Mouse (Mus musculus): Measurements from ENCODE around the gene G430095P16Rik. TPM values are rescaled to one million over a fixed set of nuclear protein-coding genes. Genes with fewer than 3 reads are reported as not detected.

G430095P16Rik gene
- total and polyA plus RNA-seq, 2 experiments from 2014 or later: 1.0 to 3.0 TPM

- H3K27me3 ChIP-seq (ENCODE audit: control insufficient read depth, insufficient read depth, low read length): peaks cover 36% of the 10 kb centered on the region
- H3K4me1 ChIP-seq (ENCODE audit: control insufficient read depth, insufficient read depth): 0 out of 2 replicates have a peak, but pooled peaks cover 3% of the 10 kb centered on the region
- H3K9ac ChIP-seq (replicated peaks; ENCODE audit: low read depth, low read length): no peak overlapping the region
- H3K4me3 ChIP-seq (ENCODE audit: low read depth, low read length): no peak overlapping the region
- ATAC-seq (ENCODE audit: insufficient read depth, low read depth) (no peak), DNase-seq (ENCODE audit: low spot score) (no peak)
- H3K9me3 ChIP-seq (replicated peaks; ENCODE audit: control insufficient read depth, low read length): no peaks in the 10 kb centered on the region
- 65% methylated on average over 5 of the region's 5 CpGs for WGBS
- H3K4me2 ChIP-seq (ENCODE audit: low read depth, low read length): peak overlapping the region; percentile 10; the same call in 1 of the 2 replicates
- peak overlapping the region; percentile 81 for H3K27ac ChIP-seq (ENCODE audit: low read depth)
- H3K36me3 ChIP-seq (replicated peaks; ENCODE audit: control insufficient read depth, insufficient read depth, low read length): peaks cover 21% of the 10 kb centered on the region
- no peak for TF ChIP-seq EP300 (IDR thresholded peaks at IDR 0.05; ENCODE audit: low read depth)
- TF ChIP-seq CTCF (IDR thresholded peaks at IDR 0.05; ENCODE audit: low read depth): no peak
These were observed 22.3 kb upstream of the G430095P16Rik start for GRCm38 (mm10) chr8:84700526-84700925.

DNA sequence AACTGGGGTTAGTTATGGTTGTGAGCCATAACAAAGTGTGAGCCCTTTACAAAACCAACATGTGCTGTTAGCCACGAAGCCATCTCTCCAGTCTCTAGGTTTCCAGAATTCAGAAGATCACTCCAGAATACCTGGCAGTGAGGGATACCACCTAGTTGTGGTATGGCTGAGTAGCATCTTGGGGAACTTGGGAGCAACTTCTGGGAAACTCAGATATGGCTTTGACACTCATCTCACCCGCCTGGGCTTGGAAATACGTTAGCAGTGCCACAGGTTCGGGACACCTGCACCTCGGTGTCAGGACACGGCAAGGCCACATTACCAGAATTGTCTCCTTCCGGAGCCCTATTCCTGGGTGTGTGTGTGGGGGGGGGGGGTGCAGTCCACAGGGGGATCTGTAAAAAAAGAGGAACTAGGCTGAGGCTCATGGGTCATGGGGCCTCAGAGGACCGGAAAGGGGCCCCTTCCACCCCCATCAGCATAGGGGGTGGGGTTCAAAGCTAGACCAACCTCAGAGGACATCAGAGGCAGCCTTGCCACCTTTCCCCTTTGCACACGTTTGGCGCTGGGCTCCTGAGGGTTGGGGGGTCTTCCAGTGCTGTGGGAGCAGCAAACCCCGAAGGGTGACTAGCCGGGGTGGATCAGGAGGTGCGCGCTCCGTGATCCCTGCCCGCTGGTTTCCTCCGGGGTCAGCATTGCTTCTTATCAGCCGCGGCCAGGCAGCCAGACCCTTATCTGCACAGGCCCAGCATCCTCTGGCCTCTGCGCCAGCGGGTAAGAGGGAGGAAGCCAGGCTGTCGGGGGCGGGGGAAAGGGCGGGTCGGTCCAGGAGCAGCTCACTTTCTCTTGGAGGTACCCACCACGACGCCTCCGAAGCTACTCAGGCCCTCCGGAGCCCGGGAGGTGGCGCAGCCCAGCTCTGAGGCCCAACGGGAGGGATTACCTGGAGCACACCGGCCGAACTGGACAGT lies 21.6 kb upstream of the G430095P16Rik start, which contains the start of gene Lyl1:
Gene Lyl1, plus strand, starts transcription at position 517 of the 971 bp plus-strand sequence.
- Histone ChIP-seq H3K4me1 (ENCODE audit: control insufficient read depth, insufficient read depth) (0 out of 2 replicates have a peak, but pooled peaks cover 3% of the 10 kb centered on the region), H3K9ac (replicated peaks; ENCODE audit: low read depth, low read length) (peak within 1 kb of the TSS; percentile 24), H3K4me2 (ENCODE audit: low read depth, low read length) (peak within 1 kb of the TSS; percentile 59), H3K27me3 (ENCODE audit: control insufficient read depth, insufficient read depth, low read length) (peaks cover 40% of the 10 kb centered on the region), H3K9me3 (replicated peaks; ENCODE audit: control insufficient read depth, low read length) (no peaks in the 10 kb centered on the region), H3K36me3 (replicated peaks; ENCODE audit: control insufficient read depth, insufficient read depth, low read length) (peaks cover 19% of the 10 kb centered on the region), H3K27ac (ENCODE audit: low read depth) (peak within 1 kb of the TSS; percentile 81), H3K4me3 (ENCODE audit: low read depth, low read length) (peak within 1 kb of the TSS; percentile 44)
- TF ChIP-seq CTCF (IDR thresholded peaks at IDR 0.05; ENCODE audit: low read depth): no peak; the same call in 1 of the 2 replicates
- peak; percentile 98 for TF ChIP-seq EP300 (IDR thresholded peaks at IDR 0.05; ENCODE audit: low read depth)
- WGBS: 6% methylated on average over 34 of the region's 34 CpGs
- DNase-seq (ENCODE audit: low spot score) (peak; percentile 59), ATAC-seq (ENCODE audit: insufficient read depth, low read depth) (peak; percentile 57)

DNA sequence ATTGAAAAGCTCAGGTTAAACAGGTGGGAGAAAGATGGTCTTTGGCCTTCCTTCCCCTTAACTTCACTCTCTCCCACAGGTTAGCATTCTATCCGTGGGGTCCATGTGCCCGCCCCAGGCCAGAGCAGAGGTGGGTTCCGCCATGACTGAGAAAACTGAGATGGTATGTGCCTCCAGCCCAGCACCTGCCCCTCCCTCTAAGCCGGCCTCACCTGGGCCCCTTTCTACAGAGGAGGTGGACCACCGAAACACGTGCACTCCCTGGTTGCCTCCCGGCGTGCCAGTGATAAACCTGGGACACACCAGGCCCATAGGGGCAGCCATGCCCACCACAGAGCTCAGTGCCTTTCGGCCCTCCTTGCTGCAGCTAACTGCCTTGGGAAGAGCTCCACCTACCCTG lies 20.2 kb upstream of the G430095P16Rik start:
- ATAC-seq (ENCODE audit: insufficient read depth, low read depth) (no peak), DNase-seq (ENCODE audit: low spot score) (no peak)
- Histone ChIP-seq H3K4me1 (ENCODE audit: control insufficient read depth, insufficient read depth) (0 out of 2 replicates have a peak, but pooled peaks cover 3% of the 10 kb centered on the region), H3K9me3 (replicated peaks; ENCODE audit: control insufficient read depth, low read length) (no peaks in the 10 kb centered on the region), H3K9ac (replicated peaks; ENCODE audit: low read depth, low read length) (peak overlapping the region; percentile 24), H3K27ac (ENCODE audit: low read depth) (peak overlapping the region; percentile 81), H3K4me2 (ENCODE audit: low read depth, low read length) (peak overlapping the region; percentile 59), H3K4me3 (ENCODE audit: low read depth, low read length) (peak overlapping the region; percentile 44), H3K36me3 (replicated peaks; ENCODE audit: control insufficient read depth, insufficient read depth, low read length) (peaks cover 10% of the 10 kb centered on the region), H3K27me3 (ENCODE audit: control insufficient read depth, insufficient read depth, low read length) (peaks cover 53% of the 10 kb centered on the region)
- WGBS: 73% methylated on average over 9 of the region's 9 CpGs
- TF ChIP-seq CTCF (IDR thresholded peaks at IDR 0.05; ENCODE audit: low read depth): no peak
- TF ChIP-seq EP300 (IDR thresholded peaks at IDR 0.05; ENCODE audit: low read depth): no peak

GRCm38 (mm10) chr8:84702963-84703465 lies 19.8 kb upstream of the G430095P16Rik start:
- H3K9me3 ChIP-seq (replicated peaks; ENCODE audit: control insufficient read depth, low read length): no peaks in the 10 kb centered on the region
- peak overlapping the region; percentile 8; the same call in 1 of the 2 replicates for H3K27ac ChIP-seq (ENCODE audit: low read depth)
- H3K4me3 ChIP-seq (ENCODE audit: low read depth, low read length): peak overlapping the region; percentile 44
- H3K9ac ChIP-seq (replicated peaks; ENCODE audit: low read depth, low read length): no peak overlapping the region; the same call in 1 of the 2 replicates
- 69% methylated on average over 6 of the region's 6 CpGs for WGBS
- H3K36me3 ChIP-seq (replicated peaks; ENCODE audit: control insufficient read depth, insufficient read depth, low read length): peaks cover 5% of the 10 kb centered on the region; the same call in 1 of the 2 replicates
- no peak for DNase-seq (ENCODE audit: low spot score)
- no peak for TF ChIP-seq EP300 (IDR thresholded peaks at IDR 0.05; ENCODE audit: low read depth)
- no peak for TF ChIP-seq CTCF (IDR thresholded peaks at IDR 0.05; ENCODE audit: low read depth)
- no peak for ATAC-seq (ENCODE audit: insufficient read depth, low read depth)
- peak overlapping the region; percentile 59 for H3K4me2 ChIP-seq (ENCODE audit: low read depth, low read length)
- H3K4me1 ChIP-seq (ENCODE audit: control insufficient read depth, insufficient read depth): 0 out of 2 replicates have a peak, but pooled peaks cover 3% of the 10 kb centered on the region
- H3K27me3 ChIP-seq (ENCODE audit: control insufficient read depth, insufficient read depth, low read length): peaks cover 58% of the 10 kb centered on the region

GRCm38 (mm10) chr8:84703466-84704249 lies 19.1 kb upstream of the G430095P16Rik start:
- TF ChIP-seq CTCF (IDR thresholded peaks at IDR 0.05; ENCODE audit: low read depth) (no peak), EP300 (IDR thresholded peaks at IDR 0.05; ENCODE audit: low read depth) (no peak)
- Histone ChIP-seq H3K4me3 (ENCODE audit: low read depth, low read length) (peak overlapping the region; percentile 36), H3K9me3 (replicated peaks; ENCODE audit: control insufficient read depth, low read length) (no peaks in the 10 kb centered on the region), H3K27me3 (ENCODE audit: control insufficient read depth, insufficient read depth, low read length) (peaks cover 63% of the 10 kb centered on the region), H3K4me1 (ENCODE audit: control insufficient read depth, insufficient read depth) (0 out of 2 replicates have a peak, but pooled peaks cover 3% of the 10 kb centered on the region), H3K4me2 (ENCODE audit: low read depth, low read length) (peak overlapping the region; percentile 59), H3K36me3 (replicated peaks; ENCODE audit: control insufficient read depth, insufficient read depth, low read length) (no peaks in the 10 kb centered on the region; the same call in 1 of the 2 replicates), H3K9ac (replicated peaks; ENCODE audit: low read depth, low read length) (peak overlapping the region; percentile 42; the same call in 1 of the 2 replicates), H3K27ac (ENCODE audit: low read depth) (peak overlapping the region; percentile 71)
- ATAC-seq (ENCODE audit: insufficient read depth, low read depth) (no peak), DNase-seq (ENCODE audit: low spot score) (no peak)
- 19% methylated on average over 38 of the region's 38 CpGs for WGBS
